Mouse (Mus musculus) neural tube, embryonic 12.5 days (tissue): ENCODE measurements around the gene Gm49384. TPM values are rescaled to one million over a fixed set of nuclear protein-coding genes. Genes with fewer than 3 reads are reported as not detected.
A peak's percentile ranks its signal among the peaks of the same experiment; 100 is the strongest.

Experiments used
- ATAC-seq: fragments of 200-750 bp; cut with Nextera tagmentation; 2 replicates; pipeline ENCODE4 v1.8.0; 2017; ENCODE audit warnings: low read depth, mild to moderate bottlenecking, moderate TSS enrichment, moderate library complexity; ENCODE audit not compliant: low FRiP score
- H3K27ac ChIP-seq: fragments of 300-500 bp; sonication (generic); 2 replicates; pipeline ENCODE4 v1.5.1; 2016
- H3K27me3 ChIP-seq: fragments of 300-500 bp; sonication (generic); replicated peaks from 2 replicates; pipeline ENCODE4 v1.6.1; 2016; ENCODE audit warnings: mild to moderate bottlenecking
- H3K36me3 ChIP-seq: fragments of 300-500 bp; sonication (generic); 2 replicates; pipeline ENCODE4 v1.6.1; 2016; ENCODE audit warnings: mild to moderate bottlenecking
- H3K4me1 ChIP-seq: fragments of 300-500 bp; sonication (generic); 2 replicates; pipeline ENCODE4 v1.6.1; 2016
- H3K4me2 ChIP-seq: fragments of 300-500 bp; sonication (generic); replicated peaks from 2 replicates; pipeline ENCODE4 v1.6.1; 2016; ENCODE audit warnings: mild to moderate bottlenecking
- H3K4me3 ChIP-seq: fragments of 300-500 bp; sonication (generic); 2 replicates; pipeline ENCODE4 v1.5.1; 2016
- H3K9ac ChIP-seq: fragments of 300-500 bp; sonication (generic); 2 replicates; pipeline ENCODE4 v1.6.1; 2016; ENCODE audit warnings: mild to moderate bottlenecking
- H3K9me3 ChIP-seq: fragments of 300-500 bp; sonication (generic); 2 replicates; pipeline ENCODE4 v1.6.1; 2016; ENCODE audit warnings: mild to moderate bottlenecking
- WGBS: fragments of 180-500 bp; shearing (Covaris S2); methylation state at CpG from one replicate; pipeline ENCODE4 v1.1.7; 2016; 5-methylcytosine and 5-hydroxymethylcytosine counted together
- polyA plus RNA-seq: library from polyadenylated mRNA; unstranded; fragments of >200 nt; fragmentation: Nextera tagmentation; extraction: Ambion mirVana; gene quantifications from 2 replicates; pipeline ENCODE4 v1.2.1, GENCODE M21; 2016

Gene Gm49384
- polyA plus RNA-seq, 1 experiment from 2014 or later = 21.0 TPM

GRCm38 (mm10) chr12:69220613-69221277, 16.7 kb upstream of the Gm49384 start:
- ATAC-seq = no peak
- H3K4me3 ChIP-seq = no peak overlapping the region
- H3K4me1 ChIP-seq = no peaks in the 10 kb centered on the region
- H3K9ac ChIP-seq = no peak overlapping the region
- no peaks in the 10 kb centered on the region for H3K27me3 ChIP-seq
- no peak overlapping the region for H3K4me2 ChIP-seq
- H3K27ac ChIP-seq = no peak overlapping the region
- no peaks in the 10 kb centered on the region for H3K9me3 ChIP-seq
- H3K36me3 ChIP-seq = peaks cover 15% of the 10 kb centered on the region; the same call in 1 of the 2 replicates
- 92% methylated on average over 19 of the region's 19 CpGs for WGBS

DNA sequence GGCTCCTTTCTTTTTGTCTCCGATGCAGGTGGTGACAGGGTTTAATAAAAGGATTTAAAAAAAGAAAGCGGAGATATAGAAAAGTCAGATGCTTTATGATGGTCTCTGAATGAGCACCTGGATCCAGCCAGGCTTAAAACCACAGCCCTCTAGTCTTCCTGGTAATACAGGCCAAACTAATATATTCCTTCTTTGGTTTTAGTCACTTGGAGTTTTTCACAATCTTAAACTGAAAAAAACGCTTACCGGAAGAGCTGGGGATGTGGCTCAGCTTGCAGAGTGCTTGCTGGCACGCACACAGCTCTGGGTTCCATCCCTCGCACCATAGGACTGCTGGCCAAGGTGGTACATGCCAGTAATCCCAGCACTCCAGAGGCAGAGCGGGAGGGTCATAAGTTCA, 12.5 kb upstream of the Gm49384 start:
- no peak overlapping the region for H3K4me2 ChIP-seq
- no peaks in the 10 kb centered on the region for H3K4me1 ChIP-seq
- ATAC-seq = no peak
- no peak overlapping the region for H3K4me3 ChIP-seq
- no peaks in the 10 kb centered on the region for H3K27me3 ChIP-seq
- no peaks in the 10 kb centered on the region for H3K9me3 ChIP-seq
- WGBS = 94% methylated on average over 7 of the region's 7 CpGs
- peaks cover 24% of the 10 kb centered on the region; the same call in 1 of the 2 replicates for H3K36me3 ChIP-seq
- H3K27ac ChIP-seq = no peak overlapping the region
- H3K9ac ChIP-seq = no peak overlapping the region

DNA sequence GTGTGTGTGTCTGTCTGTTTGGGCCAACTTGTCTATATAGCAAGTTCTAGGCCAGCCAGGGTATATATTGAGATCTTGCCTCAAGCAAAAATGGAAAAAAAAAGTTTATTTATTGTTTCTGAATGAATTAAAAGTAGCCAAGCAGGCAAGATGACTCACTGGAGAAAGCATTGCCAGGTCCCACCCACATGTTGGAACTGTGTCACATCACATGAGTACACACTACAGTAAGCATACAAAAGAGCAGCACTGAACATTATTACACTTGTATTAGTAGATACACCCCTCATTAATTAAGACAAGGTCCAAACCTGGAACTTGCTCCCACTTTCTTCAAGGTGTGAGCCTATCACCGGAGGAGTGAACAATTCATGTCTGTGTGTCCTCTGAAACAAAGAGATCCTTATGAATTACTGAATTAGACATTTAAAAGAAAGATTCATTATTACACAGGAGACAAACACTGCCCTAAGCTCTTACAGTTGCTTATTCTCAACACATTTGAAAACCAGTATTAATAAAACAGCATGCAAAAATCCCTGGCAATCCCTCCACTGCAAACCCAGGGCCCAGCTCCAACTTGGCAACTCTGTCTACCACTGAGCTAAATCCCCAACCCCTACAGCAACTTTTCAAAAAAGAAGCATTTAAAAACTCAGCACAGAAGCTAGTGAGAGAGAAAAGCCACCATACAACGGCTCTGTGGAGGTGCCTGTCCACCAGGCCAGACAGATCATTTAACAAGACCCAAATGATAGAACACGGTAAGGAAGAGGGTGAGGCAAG, 11.1 kb upstream of the Gm49384 start:
- H3K27me3 ChIP-seq = no peaks in the 10 kb centered on the region
- whole genome bisulfite sequencing = 93% methylated on average over 3 of the region's 3 CpGs
- H3K27ac ChIP-seq = no peak overlapping the region
- no peaks in the 10 kb centered on the region for H3K4me1 ChIP-seq
- no peak overlapping the region for H3K4me3 ChIP-seq
- peaks cover 17% of the 10 kb centered on the region; the same call in 1 of the 2 replicates for H3K36me3 ChIP-seq
- no peak for ATAC-seq
- H3K9me3 ChIP-seq = no peaks in the 10 kb centered on the region
- H3K4me2 ChIP-seq = no peak overlapping the region
- no peak overlapping the region for H3K9ac ChIP-seq

DNA sequence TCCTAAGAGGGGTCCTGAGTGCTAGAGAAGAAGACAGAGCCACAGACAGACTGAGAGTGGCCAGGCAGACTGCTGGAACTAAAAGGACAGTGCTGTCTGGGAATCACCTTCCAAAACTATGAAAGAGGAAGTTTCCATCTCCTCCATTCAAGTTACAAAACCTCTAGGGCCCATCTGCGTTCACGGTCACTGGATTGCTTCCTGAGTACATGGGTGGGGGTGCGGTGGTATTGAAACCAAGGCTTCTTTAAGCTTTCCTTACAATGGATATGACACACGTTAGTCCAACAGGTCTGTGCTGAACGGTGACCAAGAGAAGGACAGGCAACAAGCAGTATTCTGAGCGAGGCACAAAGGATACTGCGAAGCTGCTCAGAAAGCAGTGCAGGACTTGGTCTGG, 10.3 kb upstream of the Gm49384 start:
- Histone ChIP-seq H3K36me3 (peaks cover 13% of the 10 kb centered on the region; the same call in 1 of the 2 replicates), H3K4me1 (no peaks in the 10 kb centered on the region), H3K4me2 (no peak overlapping the region), H3K9ac (no peak overlapping the region), H3K4me3 (no peak overlapping the region), H3K27me3 (no peaks in the 10 kb centered on the region), H3K9me3 (no peaks in the 10 kb centered on the region), H3K27ac (no peak overlapping the region)
- 90% methylated on average over 7 of the region's 7 CpGs for WGBS
- no peak for ATAC-seq

DNA sequence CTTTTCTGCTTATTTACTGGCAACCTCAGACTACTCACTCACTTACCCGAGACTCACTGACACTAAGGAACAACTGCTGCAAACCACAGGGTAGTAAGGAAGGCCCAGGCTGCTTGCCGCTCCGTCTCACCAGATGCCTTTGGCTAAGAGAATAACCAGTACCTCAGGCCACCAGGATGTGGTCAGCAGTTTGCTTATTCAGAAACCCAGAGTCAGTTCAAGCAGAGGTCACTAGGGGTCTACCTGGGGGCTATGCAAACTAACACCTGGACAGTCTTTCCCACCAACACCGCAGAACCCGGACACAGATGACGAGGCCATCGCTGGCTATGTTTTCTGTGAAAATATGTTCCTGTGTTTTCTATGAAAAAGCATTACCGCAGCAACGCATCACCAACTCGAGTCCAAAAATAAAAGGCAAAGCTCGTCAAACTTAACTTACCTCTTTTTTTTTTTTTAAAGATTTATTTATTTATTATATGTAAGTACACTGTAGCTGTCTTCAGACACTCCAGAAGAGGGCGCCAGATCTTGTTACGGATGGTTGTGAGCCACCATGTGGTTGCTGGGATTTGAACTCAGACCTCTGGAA, 9.2 kb upstream of the Gm49384 start:
- WGBS = 95% methylated on average over 13 of the region's 13 CpGs
- Histone ChIP-seq H3K4me2 (no peak overlapping the region), H3K4me3 (no peak overlapping the region), H3K9me3 (no peaks in the 10 kb centered on the region), H3K4me1 (no peaks in the 10 kb centered on the region), H3K27ac (no peak overlapping the region), H3K36me3 (peaks cover 9% of the 10 kb centered on the region; the same call in 1 of the 2 replicates), H3K9ac (no peak overlapping the region), H3K27me3 (no peaks in the 10 kb centered on the region)
- ATAC-seq = no peak

- Histone ChIP-seq H3K27me3 (no peaks in the 10 kb centered on the region), H3K4me2 (no peak overlapping the region), H3K27ac (no peak overlapping the region), H3K4me3 (no peak overlapping the region), H3K9ac (no peak overlapping the region), H3K36me3 (peaks cover 14% of the 10 kb centered on the region), H3K9me3 (no peaks in the 10 kb centered on the region), H3K4me1 (no peaks in the 10 kb centered on the region)
- 87% methylated on average over 5 of the region's 5 CpGs for WGBS
- no peak for ATAC-seq
Measured at GRCm38 (mm10) chr12:69211057-69211456, 7.0 kb upstream of the Gm49384 start.

DNA sequence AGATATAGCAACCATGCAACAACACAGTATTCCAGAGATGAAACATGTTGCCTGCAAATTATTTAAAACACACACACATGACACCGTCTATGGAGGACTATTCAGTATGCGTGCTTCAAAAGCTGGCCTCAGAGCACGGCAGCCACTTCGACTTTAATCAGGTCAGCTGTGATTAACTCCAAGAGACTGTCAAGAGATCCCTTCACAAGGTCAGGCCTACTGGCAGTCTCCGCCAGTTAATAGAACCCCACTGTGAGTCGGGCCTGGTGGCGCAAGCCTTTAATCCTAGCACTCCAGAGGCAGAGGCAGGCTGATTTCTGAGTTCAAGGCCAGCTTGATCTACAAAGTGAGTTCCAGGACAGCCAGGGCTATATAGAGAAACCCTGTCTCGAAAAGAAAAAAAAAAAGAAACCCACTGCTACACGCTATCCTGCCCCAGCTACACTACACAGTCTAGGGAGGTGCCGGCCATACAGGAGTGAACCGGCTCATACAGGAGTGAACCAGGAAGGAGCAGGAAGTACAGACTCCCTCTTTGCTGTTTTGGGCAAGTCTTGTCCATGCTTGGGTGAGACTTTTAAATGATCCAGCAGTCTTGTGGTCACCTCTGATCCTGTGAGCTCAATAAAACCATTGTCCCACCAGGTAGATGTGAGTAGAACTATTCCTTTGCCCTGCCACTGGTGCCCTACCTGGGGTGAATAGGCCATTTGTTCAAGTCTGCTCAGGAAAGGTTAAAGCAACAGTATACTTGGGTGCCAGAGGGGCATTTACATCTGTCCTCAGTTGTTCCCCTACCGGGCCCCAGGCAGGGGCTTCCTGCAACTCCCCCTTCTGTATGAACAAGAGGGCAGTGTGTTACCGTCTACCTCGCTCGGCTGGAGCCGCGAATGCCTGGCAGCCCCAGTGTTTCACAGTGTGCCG, 6.3 kb upstream of the Gm49384 start:
- H3K4me1 ChIP-seq = no peaks in the 10 kb centered on the region
- no peak overlapping the region for H3K27ac ChIP-seq
- peaks cover 14% of the 10 kb centered on the region for H3K36me3 ChIP-seq
- H3K4me2 ChIP-seq = no peak overlapping the region
- ATAC-seq = no peak
- no peak overlapping the region for H3K4me3 ChIP-seq
- H3K9me3 ChIP-seq = no peaks in the 10 kb centered on the region
- no peak overlapping the region for H3K9ac ChIP-seq
- WGBS = 88% methylated on average over 18 of the region's 18 CpGs
- no peaks in the 10 kb centered on the region for H3K27me3 ChIP-seq

DNA sequence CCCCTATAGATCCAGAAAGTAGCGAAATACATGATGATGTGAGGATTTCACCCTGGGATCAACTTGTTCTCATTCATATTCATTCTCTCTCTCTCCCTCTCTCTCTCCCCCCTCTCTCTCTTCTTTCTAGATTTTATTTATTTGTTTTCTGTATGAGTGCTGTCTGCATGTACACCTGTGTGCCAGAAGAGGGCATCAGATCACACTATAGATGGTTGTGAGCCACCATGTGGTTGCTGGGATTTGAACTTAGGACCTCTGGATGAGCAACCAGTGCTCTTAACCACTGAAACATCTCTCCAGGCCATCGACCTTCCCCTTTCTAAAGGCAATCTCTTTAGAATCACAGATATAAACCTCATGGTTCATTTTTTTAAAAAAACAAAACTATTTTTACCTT, 4.5 kb upstream of the Gm49384 start:
- H3K36me3 ChIP-seq = peaks cover 5% of the 10 kb centered on the region
- H3K27ac ChIP-seq = no peak overlapping the region
- no peak overlapping the region for H3K9ac ChIP-seq
- H3K27me3 ChIP-seq = no peaks in the 10 kb centered on the region
- ATAC-seq = no peak
- H3K4me3 ChIP-seq = no peak overlapping the region
- no peaks in the 10 kb centered on the region for H3K4me1 ChIP-seq
- H3K4me2 ChIP-seq = no peak overlapping the region
- 88% methylated on average over 2 of the region's 2 CpGs for WGBS
- no peaks in the 10 kb centered on the region for H3K9me3 ChIP-seq

GRCm38 (mm10) chr12:69207926-69208325, 3.9 kb upstream of the Gm49384 start:
- Histone ChIP-seq H3K9me3 (no peaks in the 10 kb centered on the region), H3K36me3 (peaks cover 5% of the 10 kb centered on the region), H3K27me3 (no peaks in the 10 kb centered on the region), H3K4me2 (no peak overlapping the region), H3K27ac (no peak overlapping the region), H3K4me3 (no peak overlapping the region), H3K4me1 (no peaks in the 10 kb centered on the region), H3K9ac (no peak overlapping the region)
- ATAC-seq = no peak
- WGBS = 94% methylated on average over 7 of the region's 7 CpGs

DNA sequence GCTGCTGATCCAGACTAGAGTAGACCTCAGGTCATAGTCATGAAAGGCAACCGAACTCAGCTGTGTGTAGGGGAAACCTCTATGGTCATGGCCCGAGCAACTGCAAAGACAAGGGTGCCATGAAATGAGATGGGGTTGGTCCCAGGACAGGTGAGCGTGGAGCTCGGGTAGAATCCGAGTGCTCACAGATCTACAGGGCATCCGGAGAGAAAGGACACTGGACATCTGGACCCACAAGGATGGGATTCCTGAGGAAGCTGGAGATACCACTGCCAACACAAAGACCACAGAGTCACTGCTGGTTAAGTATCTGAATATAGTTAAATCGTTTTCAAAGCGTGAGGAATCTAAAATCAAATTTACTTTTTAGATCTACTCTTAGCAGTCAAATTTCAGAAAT, 3.3 kb upstream of the Gm49384 start:
- H3K9me3 ChIP-seq = no peaks in the 10 kb centered on the region
- H3K4me1 ChIP-seq = no peaks in the 10 kb centered on the region
- no peak overlapping the region for H3K9ac ChIP-seq
- peaks cover 6% of the 10 kb centered on the region for H3K36me3 ChIP-seq
- ATAC-seq = no peak
- H3K4me2 ChIP-seq = no peak overlapping the region
- no peak overlapping the region for H3K27ac ChIP-seq
- no peaks in the 10 kb centered on the region for H3K27me3 ChIP-seq
- 94% methylated on average over 8 of the region's 8 CpGs for WGBS
- no peak overlapping the region for H3K4me3 ChIP-seq

DNA sequence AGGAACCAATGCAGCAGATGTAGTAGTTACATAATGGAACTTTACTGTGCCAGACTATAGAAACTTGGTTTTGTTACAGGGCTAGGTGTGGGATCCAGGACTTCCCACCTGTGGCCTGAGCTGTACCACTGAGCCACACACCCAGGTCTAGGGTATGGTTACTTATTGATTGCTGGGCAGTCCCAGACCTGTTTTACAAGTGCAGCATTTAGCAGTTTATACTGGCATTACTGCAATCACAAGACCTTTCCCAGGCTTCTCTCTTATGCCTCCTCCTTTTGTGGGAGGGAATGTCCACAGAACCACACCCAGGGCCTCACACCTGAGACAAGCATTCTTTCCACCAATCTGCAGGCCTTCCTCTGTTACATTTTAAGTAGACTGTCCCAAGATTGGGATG, 5.1 kb downstream of the Gm49384 start:
- Histone ChIP-seq H3K4me2 (peak overlapping the region; percentile 97), H3K36me3 (peaks cover 21% of the 10 kb centered on the region), H3K4me1 (peaks cover 24% of the 10 kb centered on the region), H3K27ac (no peak overlapping the region), H3K27me3 (no peaks in the 10 kb centered on the region), H3K9ac (no peak overlapping the region), H3K4me3 (no peak overlapping the region), H3K9me3 (no peaks in the 10 kb centered on the region)
- no peak for ATAC-seq

DNA sequence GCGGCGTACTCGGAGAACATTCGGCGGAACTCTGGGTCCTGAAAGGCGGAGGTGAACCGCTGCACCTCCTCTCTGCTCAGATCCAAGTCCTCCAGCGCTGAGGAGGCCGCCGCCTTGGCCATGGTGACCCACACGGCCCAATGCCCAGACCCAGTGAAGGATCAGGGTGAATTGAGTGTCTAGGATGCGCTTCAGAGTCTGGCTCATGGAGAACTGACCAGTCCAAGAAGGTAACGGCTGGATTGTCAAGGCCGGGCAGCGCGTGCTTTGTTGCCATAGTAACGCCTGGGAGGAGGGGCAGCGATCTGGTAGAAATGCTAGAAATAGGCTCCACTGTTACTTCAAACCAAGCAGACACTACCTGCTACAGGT, 5.9 kb downstream of the Gm49384 start, which contains the start of gene Dnaaf2:
Gene Dnaaf2, minus strand, starts transcription at position 266 of the 372 bp plus-strand sequence.
- H3K36me3 ChIP-seq = peaks cover 21% of the 10 kb centered on the region
- H3K4me3 ChIP-seq = peak within 1 kb of the TSS; percentile 89
- H3K27me3 ChIP-seq = no peaks in the 10 kb centered on the region
- no peaks in the 10 kb centered on the region for H3K9me3 ChIP-seq
- H3K27ac ChIP-seq = peak within 1 kb of the TSS; percentile 81
- H3K4me2 ChIP-seq = peak within 1 kb of the TSS; percentile 97
- peaks cover 24% of the 10 kb centered on the region for H3K4me1 ChIP-seq
- ATAC-seq = peak; percentile 30
- peak within 1 kb of the TSS; percentile 86 for H3K9ac ChIP-seq
- WGBS = under 1% methylated on average over 18 of the region's 18 CpGs
